Mouse (Mus musculus): ENCODE measurements around the gene Snx29.

The Snx29 gene

DNA sequence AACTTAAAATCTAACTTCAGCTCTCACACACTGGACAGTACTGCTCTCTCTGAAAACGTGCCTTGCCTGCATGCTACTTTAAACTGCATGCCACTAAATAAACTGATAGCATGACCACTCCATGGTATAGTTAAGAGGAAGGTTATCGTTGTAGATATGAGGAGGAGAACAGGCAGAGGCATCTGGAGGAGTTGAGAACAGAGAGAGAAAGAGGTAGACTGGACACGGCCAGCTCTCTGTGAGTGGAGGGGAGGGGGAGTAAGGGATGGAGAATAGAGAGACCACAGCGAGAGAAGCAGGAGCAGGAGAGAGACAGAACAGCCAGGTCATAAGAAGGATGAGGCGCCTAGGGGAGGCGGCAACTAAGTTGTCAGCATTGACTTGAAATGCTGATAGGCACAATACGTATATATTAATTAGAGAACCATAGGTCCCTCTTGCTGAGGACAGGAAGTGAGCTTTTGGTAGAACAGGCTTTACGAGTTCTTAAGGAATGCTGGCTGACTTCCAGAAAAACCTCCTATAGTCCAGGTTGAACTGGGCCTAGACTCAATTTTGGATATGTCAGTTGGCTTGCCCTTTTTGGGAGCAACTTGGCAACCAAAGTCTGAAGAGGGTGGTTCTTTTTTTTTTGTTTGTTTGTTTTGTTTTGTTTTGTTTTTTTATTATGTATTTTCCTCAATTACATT, 85.4 kb downstream of the Snx29 start:
- DNase-seq (ENCODE audit: low read depth, low spot score) = no peak

DNA sequence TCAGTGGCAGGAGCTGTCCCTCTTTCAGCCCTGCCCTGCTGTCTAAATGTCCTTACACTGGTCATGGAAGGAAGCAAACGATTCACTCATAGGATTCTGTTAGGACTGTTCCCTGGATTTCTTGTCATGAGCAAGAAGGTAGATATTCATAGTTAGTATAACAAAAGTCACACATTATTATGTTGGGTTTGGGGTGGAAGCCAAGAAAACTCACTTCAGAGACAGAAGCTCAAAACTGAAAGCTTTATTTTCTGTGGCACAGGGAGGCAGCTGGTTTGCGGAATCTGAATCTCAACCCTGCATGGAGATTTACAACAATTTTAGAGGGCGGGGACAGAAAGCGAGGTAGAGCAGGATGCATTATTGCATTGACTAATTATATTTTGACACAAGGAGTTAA, 86.0 kb downstream of the Snx29 start:
- DNase-seq (ENCODE audit: low read depth, low spot score) = no peak

- no peak for DNase-seq (ENCODE audit: low read depth, low spot score)
Measured at GRCm38 (mm10) chr16:11414631-11415030, 91.9 kb downstream of the Snx29 start.

DNA sequence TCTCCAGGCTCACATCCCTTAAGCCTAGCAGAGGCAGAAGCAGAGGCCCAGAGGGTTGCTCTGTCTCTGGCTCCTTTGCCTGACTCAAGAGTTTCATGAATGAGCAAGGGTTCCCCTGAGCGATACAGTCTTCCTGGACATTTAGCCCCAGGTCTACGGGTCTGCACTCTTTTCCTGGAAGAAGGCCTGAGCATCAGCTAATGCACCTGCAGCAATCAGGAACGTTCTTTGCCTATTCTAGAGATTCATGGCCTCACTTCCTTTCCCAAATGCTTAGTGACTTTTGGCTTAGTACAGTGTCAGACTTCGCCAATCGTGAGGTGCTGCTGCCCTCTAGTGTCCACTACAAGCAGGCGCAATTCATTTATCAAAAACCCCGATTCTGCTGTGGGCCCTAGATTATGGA, 95.5 kb downstream of the Snx29 start:
- peak; percentile 86 for DNase-seq (ENCODE audit: low read depth, low spot score)

DNA sequence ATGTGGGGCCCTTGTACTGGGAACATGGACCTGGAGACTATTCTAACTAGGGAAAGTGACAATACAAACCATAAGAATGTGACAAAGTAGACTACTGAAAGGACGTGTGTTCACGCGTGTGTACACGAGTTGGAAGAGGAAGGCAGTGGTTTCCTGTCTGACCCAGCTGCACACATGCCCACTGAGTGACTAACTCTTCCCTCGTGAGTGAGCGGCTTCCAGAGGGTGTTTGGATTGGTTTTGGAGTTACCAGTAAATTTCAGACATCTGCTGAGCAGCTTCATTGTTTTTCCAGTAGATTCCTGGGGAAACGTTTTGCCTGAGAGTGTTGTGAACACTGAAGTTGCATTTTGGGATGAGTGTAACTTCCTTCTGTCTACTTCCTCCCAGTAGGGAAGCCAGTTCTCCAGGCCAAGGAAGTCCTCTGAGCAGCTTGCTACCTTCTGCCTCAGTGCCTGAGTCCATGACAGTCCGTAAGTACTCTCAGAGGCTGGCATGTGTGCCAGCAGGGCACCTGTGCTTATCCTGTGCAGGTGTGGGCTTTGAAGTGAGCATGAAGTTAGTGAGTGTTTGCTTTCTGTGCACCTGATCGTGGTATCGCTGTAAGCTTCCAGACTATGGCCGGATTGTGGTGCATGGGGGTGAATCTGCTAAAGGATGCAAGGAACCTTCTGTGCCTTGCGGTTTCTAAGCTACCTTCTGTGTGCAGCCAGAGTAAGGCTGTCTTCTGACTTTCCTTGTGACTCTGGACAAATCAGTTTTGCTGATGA, 97.8 kb downstream of the Snx29 start:
- no peak for DNase-seq (ENCODE audit: low read depth, low spot score)

- DNase-seq (ENCODE audit: low read depth, low spot score) = no peak
Measured at GRCm38 (mm10) chr16:11422165-11422564, 99.5 kb downstream of the Snx29 start.

GRCm38 (mm10) chr16:11422889-11423610, 100.3 kb downstream of the Snx29 start:
- peak; percentile 11 for DNase-seq (ENCODE audit: low read depth, low spot score)

- DNase-seq (ENCODE audit: low read depth, low spot score) = peak; percentile 75
Measured at GRCm38 (mm10) chr16:11423611-11424297, 101.0 kb downstream of the Snx29 start.

DNA sequence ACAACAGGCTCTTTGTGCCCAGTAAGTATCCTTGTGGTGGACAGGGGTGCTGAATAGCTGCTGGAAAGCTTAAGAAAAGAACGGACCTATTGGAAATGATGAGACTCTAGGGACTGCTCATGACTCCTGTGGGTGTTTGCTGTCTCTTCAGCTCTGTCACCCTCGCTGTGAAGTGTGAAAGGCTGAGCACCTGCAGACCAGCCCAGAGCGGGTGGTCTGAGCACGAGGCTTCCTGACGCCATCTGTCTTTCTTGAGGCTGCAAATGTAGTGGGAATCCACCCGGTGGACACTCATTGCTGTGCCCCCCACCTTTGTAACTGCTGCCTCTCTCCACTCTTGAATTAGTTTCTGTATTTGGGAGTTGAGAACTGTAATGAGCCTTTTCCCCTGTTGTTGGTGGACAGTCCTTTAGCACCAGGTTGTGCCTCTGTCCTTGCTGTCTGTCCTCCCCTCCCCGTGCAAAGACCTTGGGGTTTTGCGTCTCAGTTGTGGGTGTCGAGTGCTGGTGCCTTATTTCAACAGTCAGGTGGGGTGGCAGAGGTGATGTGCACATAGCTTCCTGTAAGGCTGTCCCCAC, 101.9 kb downstream of the Snx29 start:
- no peak for DNase-seq (ENCODE audit: low read depth, low spot score)

DNA sequence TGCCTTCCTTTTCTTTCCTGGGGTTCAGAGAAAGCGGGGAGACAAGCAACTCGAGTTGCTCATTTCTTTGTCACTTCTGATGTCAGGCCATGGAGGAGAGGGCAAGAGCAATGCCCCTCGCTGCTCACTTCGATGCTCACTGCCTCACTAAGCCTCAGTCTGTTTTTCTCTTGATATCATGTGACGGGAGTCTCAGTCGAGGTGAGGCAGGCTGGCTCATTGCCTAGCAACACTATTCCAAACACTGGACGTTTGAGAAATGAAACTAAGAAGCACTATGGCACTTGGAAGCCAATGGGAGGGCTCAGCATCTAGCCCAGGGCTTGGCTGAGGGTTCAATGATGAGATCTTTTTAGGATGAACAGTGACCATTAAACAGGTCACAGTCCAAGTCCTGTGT, 102.6 kb downstream of the Snx29 start:
- DNase-seq (ENCODE audit: low read depth, low spot score) = no peak

- no peak for DNase-seq (ENCODE audit: low read depth, low spot score)
Measured at GRCm38 (mm10) chr16:11426810-11427537, 104.3 kb downstream of the Snx29 start.

- no peak for DNase-seq (ENCODE audit: low read depth, low spot score)
Measured at GRCm38 (mm10) chr16:11429784-11430183, 107.1 kb downstream of the Snx29 start.

DNA sequence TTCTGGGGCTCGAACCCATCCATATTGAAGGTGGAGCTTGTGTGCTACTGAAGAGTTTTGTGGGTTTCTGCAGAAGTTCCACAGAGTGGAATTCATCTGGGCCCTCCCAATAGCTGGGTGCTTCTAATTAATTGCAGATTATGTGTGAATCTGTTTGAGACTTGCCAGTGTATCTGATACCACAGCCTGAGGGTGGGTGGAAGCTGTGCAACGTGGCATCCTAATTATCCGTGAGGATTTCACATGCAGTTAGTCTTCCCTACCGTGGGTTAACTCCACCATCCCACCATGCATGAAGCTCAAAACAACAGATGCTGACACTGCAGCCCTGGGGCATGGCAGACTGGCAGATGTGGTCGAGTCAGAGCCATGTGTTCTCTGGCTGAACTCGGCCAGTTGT, 107.8 kb downstream of the Snx29 start:
- no peak for DNase-seq (ENCODE audit: low read depth, low spot score)

DNA sequence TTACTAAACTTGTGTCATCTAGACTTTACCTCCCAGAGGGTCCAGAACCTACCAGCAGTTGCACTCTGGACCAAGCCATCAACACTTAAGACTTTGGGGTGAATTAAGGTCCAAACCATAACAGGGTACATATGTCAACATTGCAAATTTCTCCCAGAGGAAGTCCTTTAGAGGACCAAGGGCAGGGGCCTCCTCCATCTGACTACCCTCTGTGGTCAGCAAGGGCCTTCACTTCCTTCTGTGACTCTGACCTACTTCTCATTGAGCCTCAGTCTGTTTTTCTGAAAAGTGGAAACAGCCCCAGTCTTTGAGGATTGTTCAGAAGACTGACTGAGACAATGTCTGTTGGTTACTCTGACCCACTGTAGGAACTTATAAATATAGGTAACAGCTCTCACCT, 111.1 kb downstream of the Snx29 start:
- no peak for DNase-seq (ENCODE audit: low read depth, low spot score)

- no peak for DNase-seq (ENCODE audit: low read depth, low spot score)
Measured at GRCm38 (mm10) chr16:11437641-11438040, 114.9 kb downstream of the Snx29 start.

DNA sequence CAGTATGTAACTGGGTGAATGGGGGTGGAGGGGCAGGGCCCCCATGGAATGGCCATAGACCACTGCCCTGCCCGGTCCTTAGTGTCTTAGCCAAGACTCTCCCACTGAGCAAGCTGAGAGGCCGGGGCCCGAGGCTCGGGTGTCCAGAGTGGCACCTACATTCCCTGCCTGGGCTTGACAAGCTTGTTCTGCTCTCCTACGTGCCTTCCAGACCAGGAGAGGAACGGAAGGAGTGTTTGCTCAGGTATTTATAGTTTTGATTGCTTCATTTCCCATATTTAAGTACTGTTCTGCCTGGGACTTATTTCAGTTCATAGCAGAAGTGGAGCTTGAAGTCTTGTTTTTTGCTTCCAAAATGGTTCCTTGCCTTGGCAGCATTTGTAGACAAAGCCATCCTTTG, 116.7 kb downstream of the Snx29 start:
- no peak for DNase-seq (ENCODE audit: low read depth, low spot score)

GRCm38 (mm10) chr16:11441616-11442015, 118.9 kb downstream of the Snx29 start:
- no peak for DNase-seq (ENCODE audit: low read depth, low spot score)

DNA sequence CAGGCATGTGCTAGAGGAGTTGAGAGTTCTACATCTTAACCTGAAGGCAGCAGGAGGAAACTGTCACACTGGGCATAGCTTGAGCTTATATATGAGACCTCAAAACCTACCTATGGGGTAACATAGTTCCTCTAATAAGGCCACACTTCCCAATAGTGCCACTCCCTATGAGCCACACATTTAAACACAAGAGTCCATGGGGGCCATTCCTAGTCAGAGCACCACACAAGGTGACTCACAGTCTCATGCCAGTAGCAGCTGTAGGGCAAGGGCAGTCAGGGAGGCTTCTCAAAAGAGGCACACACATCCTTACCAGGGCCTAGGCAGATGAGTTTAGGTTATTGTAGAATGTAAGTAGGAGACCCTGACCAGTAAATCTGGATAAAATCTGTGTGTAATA, 119.8 kb downstream of the Snx29 start:
- no peak for DNase-seq (ENCODE audit: low read depth, low spot score)

DNA sequence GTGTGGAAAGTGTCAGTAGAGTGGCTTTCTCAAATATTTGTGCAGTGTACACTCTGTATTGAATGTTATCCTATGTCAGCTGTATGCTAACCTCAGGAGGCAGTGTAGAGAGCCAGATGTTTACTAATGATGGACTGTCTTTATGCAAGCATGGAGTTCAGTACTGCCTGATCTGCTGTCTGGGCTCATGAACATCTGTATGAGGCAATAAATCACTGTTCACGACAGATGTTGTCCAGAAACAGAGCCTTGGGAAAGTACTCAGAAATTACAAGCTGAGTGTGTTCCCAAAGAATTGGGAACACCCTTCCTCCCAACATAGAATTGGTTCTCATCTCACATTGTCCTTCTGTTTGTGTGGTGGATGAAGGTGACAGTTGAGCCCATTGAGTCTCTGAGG, 121.9 kb downstream of the Snx29 start:
- DNase-seq (ENCODE audit: low read depth, low spot score) = no peak

- DNase-seq (ENCODE audit: low read depth, low spot score) = no peak
Measured at GRCm38 (mm10) chr16:11446977-11447376, 124.3 kb downstream of the Snx29 start.

DNA sequence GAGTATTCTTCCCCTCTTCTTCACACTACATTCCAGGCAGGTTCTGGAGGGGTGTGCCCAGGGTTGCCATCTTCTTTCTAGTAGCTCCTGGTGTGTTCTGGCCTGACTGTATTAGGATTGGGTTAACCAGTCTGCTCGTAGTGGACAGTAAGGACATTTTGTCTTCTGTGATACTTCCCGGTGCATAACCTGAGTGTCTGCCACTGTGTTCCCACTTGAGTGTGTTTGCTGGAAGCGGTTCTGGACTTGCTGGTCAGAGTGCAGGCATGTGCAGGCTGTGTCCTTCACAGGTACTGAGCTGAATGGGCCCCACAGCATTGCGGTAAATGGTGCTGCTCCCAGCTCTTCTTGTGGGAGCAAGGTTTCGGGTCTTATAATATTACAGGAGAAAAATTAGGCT, 125.2 kb downstream of the Snx29 start:
- no peak for DNase-seq (ENCODE audit: low read depth, low spot score)
